Mouse (Mus musculus): ENCODE measurements around the gene Srsf5.

Gene Srsf5

DNA sequence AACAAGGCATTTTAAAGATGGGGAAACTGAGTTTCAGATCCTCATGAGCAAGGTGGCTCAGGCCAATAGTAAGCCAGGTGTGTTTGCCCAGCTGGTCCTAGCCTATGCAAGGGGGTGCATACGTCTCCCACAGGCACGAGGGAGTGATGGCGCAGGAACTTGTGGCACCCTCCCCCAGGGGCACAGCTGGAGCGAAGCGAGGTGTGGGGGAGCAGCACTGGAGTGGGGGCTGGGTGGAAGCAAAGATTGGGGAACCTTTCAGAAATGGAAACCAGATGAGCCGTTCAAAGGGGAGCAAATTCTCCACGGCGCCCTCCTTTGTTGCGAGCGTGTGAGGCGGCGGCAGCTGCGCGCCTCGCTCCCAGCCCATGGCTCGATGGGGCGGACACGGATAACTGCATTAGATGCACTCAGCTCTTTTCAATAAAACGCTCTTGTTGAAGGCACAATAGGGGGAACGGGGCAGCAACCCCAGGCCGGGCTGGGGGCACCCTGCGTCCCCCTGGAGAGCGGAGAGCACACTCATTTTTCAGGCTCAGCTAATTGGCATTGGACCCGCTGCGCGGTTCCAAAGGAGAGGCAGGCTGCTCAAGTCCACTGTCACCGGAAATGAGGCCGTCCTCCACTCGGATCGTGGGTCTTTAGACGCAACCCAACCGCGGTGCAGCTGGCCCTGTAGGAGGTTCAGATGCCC, 53.4 kb downstream of the Srsf5 start:
- peak; percentile 74 for DNase-seq (ENCODE audit: low spot score)

All from embryo, embryonic 10.5 days (tissue).